Mouse (Mus musculus) adipocyte (in vitro differentiated cells): Measurements from ENCODE around the gene Dynlt3.
"Not testable (repeated sequence)": the region's sequence is repeated elsewhere in the genome, so short reads cannot be mapped to it uniquely, and the experiment has no call there.

Experiments used
- DNase-seq: peaks from one replicate; pipeline ENCODE4 v3.0.0-alpha.2; 2016; ENCODE audit warnings: low spot score

Dynlt3 gene

DNA sequence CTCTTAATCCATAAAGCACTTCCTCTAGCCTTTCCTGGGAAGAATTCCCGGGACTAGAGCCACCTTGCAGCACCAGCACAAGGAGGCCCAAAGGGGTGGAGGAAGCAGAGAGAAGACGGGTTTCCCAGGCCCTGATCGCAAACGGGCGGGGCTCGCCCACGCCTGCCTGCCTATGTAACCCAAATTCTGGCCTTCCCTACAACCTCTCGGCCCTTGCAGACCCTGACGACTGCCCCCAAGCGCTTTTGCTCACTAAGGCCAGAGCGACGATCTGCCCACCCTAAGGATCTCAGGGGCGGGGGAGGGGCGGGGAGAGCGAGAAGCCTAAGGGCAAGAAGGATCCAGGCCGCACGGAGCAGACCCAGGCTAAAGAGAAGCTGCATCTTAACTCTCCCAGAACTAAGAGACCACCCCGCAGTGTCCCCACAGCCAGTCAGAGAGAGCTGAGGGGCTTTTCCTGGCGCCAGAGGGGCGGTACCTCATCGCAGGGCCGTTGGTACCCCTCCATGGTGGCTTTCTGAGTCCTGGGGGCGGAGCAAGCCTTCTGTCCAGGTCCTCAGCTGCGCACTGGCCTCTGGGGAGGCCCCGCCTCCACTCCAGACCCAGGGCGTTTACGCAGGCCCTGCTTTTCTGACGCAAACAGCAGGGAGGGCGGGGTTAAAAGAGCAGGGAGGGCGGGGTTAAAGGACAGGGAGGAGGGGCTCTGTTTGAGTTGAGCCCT is at the start of gene Dynlt3:
Gene Dynlt3 (minus strand): TSS at position 613 of the 721 bp plus-strand sequence.
- peak; percentile 82 for DNase-seq

DNA sequence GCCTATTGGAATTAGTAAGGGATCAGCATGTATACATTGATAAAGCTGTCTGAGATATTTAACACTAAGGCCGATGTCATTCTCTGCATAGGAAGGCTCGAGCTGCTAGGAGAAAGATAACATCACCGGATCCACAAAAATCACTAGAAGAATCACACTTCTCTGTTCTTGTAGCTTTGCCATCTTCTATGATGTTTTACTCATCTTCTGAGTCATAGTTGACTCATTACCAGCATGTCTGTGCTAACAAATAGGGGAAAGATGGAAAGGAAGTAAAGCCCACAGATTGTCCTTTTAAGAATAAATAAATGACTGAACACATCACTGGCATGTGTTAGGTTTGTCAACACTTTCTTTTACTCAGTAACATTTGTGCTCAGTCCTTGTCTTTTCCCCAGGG is 37.0 kb upstream of the Dynlt3 start:
- DNase-seq = peak; percentile 4

DNA sequence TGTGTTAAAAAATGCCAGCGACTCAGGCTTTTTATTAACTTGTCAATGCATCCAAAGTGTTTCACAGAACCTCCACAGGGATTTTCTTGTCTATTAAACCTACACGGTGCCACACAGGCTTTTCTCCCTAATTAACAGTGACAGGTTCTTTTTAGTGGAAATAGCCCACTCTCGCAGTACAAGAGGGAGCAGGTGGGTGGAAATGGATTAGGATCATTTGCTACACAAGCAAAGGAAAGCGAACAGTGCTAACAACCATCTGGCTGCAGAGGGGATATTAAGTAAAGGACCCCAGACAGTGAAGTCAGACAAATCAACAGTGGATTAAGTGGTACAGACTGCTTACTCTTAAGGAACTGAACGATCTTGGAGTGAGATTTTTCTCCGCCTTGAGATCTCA is 33.2 kb upstream of the Dynlt3 start:
- DNase-seq = no peak

DNA sequence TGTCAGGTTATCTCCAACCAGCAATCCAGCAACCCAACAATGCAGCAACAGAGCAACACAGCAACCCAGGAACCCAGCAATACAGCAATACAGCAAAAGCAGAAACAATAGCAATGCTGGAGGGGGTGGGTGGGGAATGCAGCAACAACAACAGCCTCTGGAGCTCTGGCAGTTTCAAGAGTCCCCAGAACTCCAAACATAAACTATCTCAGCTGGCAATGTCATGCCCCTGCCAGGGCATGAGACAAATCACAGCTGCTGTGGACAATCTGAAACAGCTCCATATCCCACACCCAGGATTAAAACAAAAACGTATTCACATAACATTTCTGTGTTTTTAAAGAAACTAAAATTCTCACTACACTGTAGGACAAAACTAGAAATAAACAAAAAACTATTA is 9.2 kb upstream of the Dynlt3 start:
- DNase-seq = no peak

DNA sequence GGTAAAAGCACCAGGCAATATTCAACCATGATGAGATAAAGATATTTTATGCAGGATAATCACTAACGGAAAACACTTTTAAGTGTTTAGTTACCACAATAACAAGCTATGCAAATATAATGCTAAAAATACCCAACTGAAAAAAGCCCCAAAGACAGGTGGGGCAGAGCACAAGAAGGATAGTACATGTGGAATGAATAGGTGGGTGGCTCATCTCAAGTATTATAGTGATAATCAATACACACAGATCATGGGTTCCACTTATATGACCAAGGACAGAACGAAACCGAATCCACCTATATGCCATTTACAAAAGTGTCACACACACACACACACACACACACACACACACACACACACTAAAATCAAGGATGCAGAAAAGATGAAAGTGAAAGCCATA is 8.6 kb upstream of the Dynlt3 start:
- DNase-seq = no peak

DNA sequence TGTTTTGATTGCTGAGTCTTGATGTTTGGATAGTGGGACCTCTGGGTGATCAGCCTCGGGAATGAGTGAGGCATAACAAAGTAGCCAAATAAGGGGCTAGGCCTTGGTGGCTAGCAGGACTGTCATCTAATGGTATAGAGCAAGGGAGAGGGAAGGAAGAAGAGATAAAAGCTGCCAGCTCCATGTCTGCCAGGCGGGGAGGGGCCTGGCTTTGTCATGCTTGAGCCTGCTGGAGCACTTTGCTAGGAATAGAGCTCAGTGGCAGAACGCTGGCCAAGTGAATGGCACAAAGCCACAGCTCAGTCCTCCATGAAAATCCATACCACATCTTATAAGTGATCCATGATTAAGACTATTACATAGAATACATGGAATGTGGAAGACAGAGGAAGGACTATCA is 10.0 kb downstream of the Dynlt3 start:
- peak; percentile 28 for DNase-seq

DNA sequence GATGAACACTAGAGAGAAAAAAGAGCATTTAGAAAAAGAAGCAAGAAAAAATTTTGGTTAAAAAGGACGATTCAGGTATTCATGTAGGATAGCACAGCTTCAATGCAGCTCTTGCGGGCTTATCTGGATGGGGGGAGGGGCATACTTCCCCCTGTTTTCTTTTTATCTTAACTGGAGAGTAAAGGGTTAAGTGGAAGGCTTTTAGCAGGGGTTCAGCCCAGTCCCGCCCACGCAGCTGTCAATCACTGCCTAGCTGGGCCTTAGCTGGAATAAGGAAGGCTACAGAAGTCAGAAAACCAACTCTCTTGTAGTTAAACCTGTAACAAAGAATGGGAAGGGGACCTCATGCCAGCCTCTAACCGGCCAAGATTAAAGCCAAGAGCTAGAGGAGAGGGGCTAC is 22.2 kb downstream of the Dynlt3 start:
- DNase-seq = not testable (repeated sequence)

DNA sequence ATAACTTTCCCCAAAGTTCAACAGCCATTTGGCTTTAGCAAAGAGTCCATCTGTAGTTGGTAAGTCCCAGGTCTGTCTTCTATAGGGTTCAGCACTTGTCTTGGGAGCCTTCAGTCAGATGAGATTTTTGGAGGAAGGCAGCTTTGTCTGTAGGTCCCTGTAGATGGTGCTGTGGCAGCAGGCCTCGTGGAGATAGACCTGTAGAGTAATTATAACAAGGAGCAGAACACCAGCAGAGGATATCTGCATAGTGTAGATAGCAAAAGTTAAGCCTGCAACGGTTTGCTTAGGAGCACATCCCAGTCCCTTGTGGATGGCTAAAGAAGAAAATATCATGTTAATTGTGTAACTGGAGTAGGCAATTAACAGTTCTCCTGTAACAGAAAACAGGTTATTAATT is 22.7 kb downstream of the Dynlt3 start:
- DNase-seq = not testable (repeated sequence)
